Mouse (Mus musculus) intestine, embryonic 16.5 days (tissue): ENCODE results near the gene Nedd4. TPM values are rescaled to one million over a fixed set of nuclear protein-coding genes. Genes with fewer than 3 reads are reported as not detected.

Experiments
- polyA plus RNA-seq: library from polyadenylated mRNA; unstranded; fragments of >200 nt; fragmentation: Nextera tagmentation; extraction: Ambion mirVana; gene quantifications from 2 replicates; pipeline ENCODE4 v1.2.1, GENCODE M21; 2015

The Nedd4 gene
- polyA plus RNA-seq, 1 experiment from 2014 or later: 409 TPM

Other genes with a start within 250 kb of the Nedd4 start
- 10.7 and 13.7 TPM in 2 replicates for gene Mns1, start 224.3 kb upstream of the Nedd4 start, polyA plus RNA-seq
- 13.3 and 14.1 TPM in 2 replicates for gene Tex9, start 170.1 kb upstream of the Nedd4 start, polyA plus RNA-seq
- 6.3 and 6.9 TPM in 2 replicates for gene Rfx7, start 130.1 kb upstream of the Nedd4 start, polyA plus RNA-seq
- 0.32 and 0.33 TPM in 2 replicates for gene Prtg, start 144.5 kb downstream of the Nedd4 start, polyA plus RNA-seq